Mouse (Mus musculus): ENCODE data around the gene Crabp2. TPM values are rescaled to one million over a fixed set of nuclear protein-coding genes. Genes with fewer than 3 reads are reported as not detected.

Gene Crabp2
- total RNA-seq, 2 experiments from 2014 or later = 1.6 to 3.7 TPM

DNA sequence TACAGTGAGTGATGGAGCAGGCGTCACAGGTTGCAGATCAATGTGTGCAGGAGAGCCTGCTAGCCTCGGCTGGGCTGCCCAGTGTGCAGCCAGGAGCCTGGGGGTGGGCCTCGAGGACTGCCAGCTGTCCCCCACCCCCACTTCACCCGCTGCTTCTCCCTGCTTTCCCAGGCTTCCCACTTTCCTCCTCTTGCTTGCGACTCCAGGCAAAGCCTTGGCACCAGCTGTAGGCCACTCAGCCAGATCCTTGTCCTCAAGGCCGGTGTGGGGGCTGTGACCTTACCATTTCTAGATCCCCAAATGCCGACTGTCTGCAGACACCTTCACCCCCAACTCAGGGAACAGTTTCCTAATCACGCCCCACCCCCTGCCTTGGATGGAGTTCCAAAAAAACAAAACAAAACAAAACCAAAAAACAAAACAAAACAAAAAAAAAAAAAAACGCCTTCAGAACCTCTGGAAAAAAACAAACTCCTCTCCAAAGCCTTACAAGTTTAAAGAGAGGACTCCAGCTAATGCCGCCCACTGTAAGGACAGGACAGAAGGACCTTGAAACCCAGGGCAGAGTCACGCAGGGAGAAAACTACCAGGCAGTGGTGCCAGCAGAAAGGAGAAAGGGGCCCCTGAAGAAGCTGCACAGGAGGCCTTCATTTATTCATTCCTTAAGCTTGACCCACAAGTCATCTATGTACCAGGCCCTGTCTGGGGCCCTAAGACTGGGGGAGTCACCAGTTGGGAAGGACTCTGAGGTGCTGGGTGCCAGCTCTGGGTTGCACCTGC is 52.5 kb downstream of the Crabp2 start:
- DNase-seq (ENCODE audit: low spot score in 2 of 2) = no peak
- Histone ChIP-seq H3K4me3 (peak overlapping the region; percentile 69), H3K27ac (peak overlapping the region; percentile 95)
- no peak for TF ChIP-seq CTCF (conservative IDR thresholded peaks at IDR 0.05)

DNA sequence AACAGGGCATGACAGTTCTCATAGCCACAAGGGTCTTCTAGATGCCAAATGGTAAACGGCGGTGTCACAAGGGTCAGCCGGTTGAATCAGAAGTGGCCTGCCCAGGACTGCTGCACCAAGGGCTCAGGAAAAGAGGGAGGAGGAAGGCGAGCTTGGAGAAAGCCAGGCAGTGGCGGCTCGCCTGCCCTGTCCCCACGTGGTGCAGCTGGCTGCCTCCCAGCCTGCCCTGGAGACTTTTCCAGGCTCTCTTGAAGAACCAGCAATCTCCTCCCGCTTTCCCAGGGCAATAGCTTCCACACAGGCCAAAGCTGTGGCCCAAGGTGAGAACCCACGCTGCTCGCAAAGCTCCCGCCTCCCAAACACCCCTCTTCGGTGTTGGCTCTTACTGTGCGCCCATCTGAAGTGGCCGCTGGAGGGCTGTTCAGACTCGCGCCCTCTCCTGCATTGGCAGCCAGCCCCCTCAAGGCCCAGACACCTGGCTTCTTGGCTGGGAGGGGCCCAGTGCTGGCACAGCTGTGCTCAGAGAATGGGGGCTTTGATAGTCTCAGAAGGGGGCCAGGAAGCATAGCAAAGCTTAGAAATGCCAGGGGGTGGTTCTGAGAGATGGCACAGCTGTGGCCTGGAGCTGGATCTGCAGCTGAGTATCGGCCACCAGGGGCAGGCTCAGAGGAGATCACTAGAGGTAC is 54.0 kb downstream of the Crabp2 start:
- H3K4me3 ChIP-seq = no peak overlapping the region
- H3K27ac ChIP-seq = peak overlapping the region; percentile 76
- TF ChIP-seq CTCF (conservative IDR thresholded peaks at IDR 0.05) = peak; percentile 44
- no peak for DNase-seq (ENCODE audit: low spot score in 2 of 2)

Other genes with a start within 250 kb of the Crabp2 start
- gene Lrrc71, start 200.0 kb upstream of the Crabp2 start, total RNA-seq (2021) = 1 to 10 TPM in 1 of 2 experiments, under 1 TPM in 1; 0.91 to 1.9 TPM
- gene Ntrk1, start 153.5 kb upstream of the Crabp2 start, total RNA-seq (2021) = under 1 TPM; 0.13 to 0.27 TPM
- gene Insrr, start 151.7 kb upstream of the Crabp2 start, total RNA-seq (2021) = under 1 TPM; 0.18 to 0.39 TPM
- gene Pear1, start 124.4 kb upstream of the Crabp2 start, total RNA-seq (2021) = 10 to 100 TPM in 1 of 2 experiments, 1 to 10 TPM in 1; 9.2 to 13.1 TPM
- gene Sh2d2a, start 101.9 kb upstream of the Crabp2 start, total RNA-seq (2021) = not detected
- 10 to 100 TPM; 58.0 to 60.0 TPM for gene Prcc, start 63.1 kb upstream of the Crabp2 start, total RNA-seq (2021)
- 100 to 1,000 TPM; 140 to 146 TPM for gene Hdgf, start 42.3 kb upstream of the Crabp2 start, total RNA-seq (2021)
- gene Mrpl24, start 29.2 kb upstream of the Crabp2 start, total RNA-seq (2021) = 10 to 100 TPM; 54.3 to 55.1 TPM
- gene Isg20l2, start 18.4 kb upstream of the Crabp2 start, total RNA-seq (2021) = 10 to 100 TPM; 14.2 to 15.8 TPM
- 10 to 100 TPM; 24.7 to 27.4 TPM for gene Rrnad1, start 17.9 kb upstream of the Crabp2 start, total RNA-seq (2021)
- 1 to 10 TPM; 4.0 to 4.8 TPM for gene Nes, start 22.4 kb downstream of the Crabp2 start, total RNA-seq (2021)
- 100 to 1,000 TPM; 309 to 328 TPM for gene Bcan, start 51.6 kb downstream of the Crabp2 start, total RNA-seq (2021)
- 10 to 100 TPM; 16.2 to 16.5 TPM for gene Hapln2, start 78.9 kb downstream of the Crabp2 start, total RNA-seq (2021)
- 10 to 100 TPM; 15.0 to 16.5 TPM for gene Gpatch4, start 94.4 kb downstream of the Crabp2 start, total RNA-seq (2021)
- gene Naxe, start 109.8 kb downstream of the Crabp2 start, total RNA-seq (2021) = 10 to 100 TPM; 79.2 to 81.8 TPM
- gene Ttc24, start 129.6 kb downstream of the Crabp2 start, total RNA-seq (2021) = not detected
- under 1 TPM; 0.25 to 0.59 TPM for gene Iqgap3, start 133.3 kb downstream of the Crabp2 start, total RNA-seq (2021)
- gene Mef2d, start 193.7 kb downstream of the Crabp2 start, total RNA-seq (2021) = 100 to 1,000 TPM; 206 to 210 TPM

Data from layer of hippocampus, adult 2 months (tissue).